Mouse (Mus musculus): Measurements from ENCODE around the gene Txnrd1. TPM values are rescaled to one million over a fixed set of nuclear protein-coding genes. Genes with fewer than 3 reads are reported as not detected.

Txnrd1 gene
- polyA plus RNA-seq, 1 experiment, result 151 TPM

- Histone ChIP-seq H3K4me3 (ENCODE audit: insufficient read depth, low read length) (no peak overlapping the region), H3K27ac (ENCODE audit: insufficient read depth, low read length) (no peak overlapping the region), H3K4me1 (ENCODE audit: control insufficient read depth, insufficient read depth, low read length) (no peaks in the 10 kb centered on the region)
- TF ChIP-seq POLR2A (IDR thresholded peaks at IDR 0.05; ENCODE audit: low read depth, low read length), result no peak
Observed at GRCm38 (mm10) chr10:82844090-82844489, 10.3 kb downstream of the Txnrd1 start.

- H3K4me3 ChIP-seq (ENCODE audit: insufficient read depth, low read length), result no peak overlapping the region
- no peak overlapping the region for H3K27ac ChIP-seq (ENCODE audit: insufficient read depth, low read length)
Observed at GRCm38 (mm10) chr10:82844731-82845130, 11.0 kb downstream of the Txnrd1 start.

DNA sequence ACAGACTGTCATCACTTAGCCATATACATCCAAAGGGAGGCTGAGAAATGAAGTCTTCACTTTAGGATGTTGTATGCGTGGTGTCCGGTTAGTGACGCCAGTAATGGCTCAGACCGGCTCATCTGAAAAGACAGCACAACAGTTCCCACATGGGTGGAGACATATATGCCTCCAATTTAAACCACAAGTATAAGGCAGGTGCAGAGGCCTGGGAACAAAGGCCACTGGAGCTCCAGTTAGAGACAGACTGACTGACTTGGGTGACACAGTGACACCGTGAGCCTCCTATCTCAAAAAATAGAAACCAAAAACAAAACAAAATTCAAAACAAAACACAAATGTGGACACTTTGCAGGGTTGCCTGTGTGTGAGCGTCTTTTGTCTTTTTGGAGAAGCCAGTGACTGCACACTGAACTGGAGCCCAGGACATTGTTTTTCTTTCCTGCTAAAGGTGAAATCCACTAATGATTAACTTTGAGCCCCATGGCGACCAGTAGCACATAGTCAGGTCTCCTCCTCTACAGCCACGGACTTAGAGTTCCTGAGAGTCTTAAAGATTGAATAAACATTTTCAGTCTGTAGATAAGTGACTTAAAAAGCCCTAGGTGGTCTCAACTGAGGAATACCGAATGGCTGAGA is 14.2 kb downstream of the Txnrd1 start:
- H3K4me1 ChIP-seq (ENCODE audit: control insufficient read depth, insufficient read depth, low read length), result no peaks in the 10 kb centered on the region; the same call in 1 of the 2 replicates
- H3K4me3 ChIP-seq (ENCODE audit: insufficient read depth, low read length), result no peak overlapping the region
- H3K27ac ChIP-seq (ENCODE audit: insufficient read depth, low read length), result no peak overlapping the region
- no peak for TF ChIP-seq POLR2A (IDR thresholded peaks at IDR 0.05; ENCODE audit: low read depth, low read length)
- no peak for TF ChIP-seq CTCF (IDR thresholded peaks at IDR 0.05; ENCODE audit: borderline replicate concordance, insufficient read depth, low read length)

More at GRCm38 (mm10) chr10:82844731-82845130, 11.0 kb downstream of the Txnrd1 start:
- TF ChIP-seq CTCF (IDR thresholded peaks at IDR 0.05; ENCODE audit: borderline replicate concordance, insufficient read depth, low read length), result no peak
- no peak for TF ChIP-seq POLR2A (IDR thresholded peaks at IDR 0.05; ENCODE audit: low read depth, low read length)
- H3K4me1 ChIP-seq (ENCODE audit: control insufficient read depth, insufficient read depth, low read length), result no peaks in the 10 kb centered on the region

- TF ChIP-seq CTCF (IDR thresholded peaks at IDR 0.05; ENCODE audit: borderline replicate concordance, insufficient read depth, low read length) (no peak), POLR2A (IDR thresholded peaks at IDR 0.05; ENCODE audit: low read depth, low read length) (no peak)
- no peaks in the 10 kb centered on the region; the same call in 1 of the 2 replicates for H3K4me1 ChIP-seq (ENCODE audit: control insufficient read depth, insufficient read depth, low read length)
- no peak overlapping the region for H3K4me3 ChIP-seq (ENCODE audit: insufficient read depth, low read length)
- H3K27ac ChIP-seq (ENCODE audit: insufficient read depth, low read length), result no peak overlapping the region
Observed at GRCm38 (mm10) chr10:82849686-82850353, 16.1 kb downstream of the Txnrd1 start.

DNA sequence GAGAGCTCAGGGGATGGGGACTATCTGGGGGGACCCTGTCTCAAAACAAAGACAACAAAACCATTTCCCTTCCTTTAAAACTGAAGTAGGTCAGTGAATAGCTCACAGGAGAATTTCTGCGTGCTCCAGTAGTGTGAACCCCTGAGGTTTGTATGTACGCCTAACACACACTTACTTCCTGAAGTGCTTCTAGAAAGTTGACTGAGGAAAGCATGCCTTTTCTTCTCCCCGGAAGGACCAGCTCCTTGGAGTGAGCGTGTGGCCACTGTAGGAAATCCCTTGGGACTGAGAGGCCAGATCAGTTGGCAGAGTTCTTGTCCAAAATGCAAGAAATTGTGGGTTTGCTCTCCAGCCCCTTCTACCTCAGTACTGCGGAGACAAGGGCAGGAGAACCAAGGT is 16.6 kb downstream of the Txnrd1 start:
- no peak overlapping the region for H3K4me3 ChIP-seq (ENCODE audit: insufficient read depth, low read length)
- H3K4me1 ChIP-seq (ENCODE audit: control insufficient read depth, insufficient read depth, low read length), result no peaks in the 10 kb centered on the region; the same call in 1 of the 2 replicates
- no peak overlapping the region for H3K27ac ChIP-seq (ENCODE audit: insufficient read depth, low read length)
- TF ChIP-seq CTCF (IDR thresholded peaks at IDR 0.05; ENCODE audit: borderline replicate concordance, insufficient read depth, low read length), result no peak
- no peak for TF ChIP-seq POLR2A (IDR thresholded peaks at IDR 0.05; ENCODE audit: low read depth, low read length)

DNA sequence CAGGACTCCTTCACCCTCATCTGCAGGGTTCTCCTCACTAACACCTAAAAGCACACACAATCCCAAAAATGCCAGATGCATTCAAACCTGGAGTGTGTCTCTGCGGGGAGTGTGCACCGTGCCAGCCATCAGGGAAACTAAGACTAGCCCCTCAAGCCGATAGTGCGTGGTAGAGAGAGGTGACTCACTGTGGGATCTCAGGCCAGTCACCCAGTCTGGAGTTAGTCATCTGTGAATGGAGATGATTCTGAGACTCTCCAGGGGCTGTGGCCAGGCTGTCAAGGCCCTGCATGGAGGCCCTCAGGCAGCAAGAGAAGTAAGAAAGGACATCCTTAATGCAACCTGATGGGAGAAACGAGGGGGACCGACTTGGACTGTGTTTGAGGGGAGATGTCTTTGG is 18.0 kb downstream of the Txnrd1 start:
- Histone ChIP-seq H3K4me3 (ENCODE audit: insufficient read depth, low read length) (no peak overlapping the region), H3K27ac (ENCODE audit: insufficient read depth, low read length) (no peak overlapping the region), H3K4me1 (ENCODE audit: control insufficient read depth, insufficient read depth, low read length) (no peaks in the 10 kb centered on the region; the same call in 1 of the 2 replicates)
- no peak for TF ChIP-seq CTCF (IDR thresholded peaks at IDR 0.05; ENCODE audit: borderline replicate concordance, insufficient read depth, low read length)
- TF ChIP-seq POLR2A (IDR thresholded peaks at IDR 0.05; ENCODE audit: low read depth, low read length), result no peak

GRCm38 (mm10) chr10:82858032-82858680 is 24.4 kb downstream of the Txnrd1 start:
- TF ChIP-seq CTCF (IDR thresholded peaks at IDR 0.05; ENCODE audit: borderline replicate concordance, insufficient read depth, low read length) (no peak), POLR2A (IDR thresholded peaks at IDR 0.05; ENCODE audit: low read depth, low read length) (no peak)
- peak overlapping the region; percentile 82 for H3K27ac ChIP-seq (ENCODE audit: insufficient read depth, low read length)
- H3K4me1 ChIP-seq (ENCODE audit: control insufficient read depth, insufficient read depth, low read length), result peaks cover 6% of the 10 kb centered on the region
- H3K4me3 ChIP-seq (ENCODE audit: insufficient read depth, low read length), result no peak overlapping the region

DNA sequence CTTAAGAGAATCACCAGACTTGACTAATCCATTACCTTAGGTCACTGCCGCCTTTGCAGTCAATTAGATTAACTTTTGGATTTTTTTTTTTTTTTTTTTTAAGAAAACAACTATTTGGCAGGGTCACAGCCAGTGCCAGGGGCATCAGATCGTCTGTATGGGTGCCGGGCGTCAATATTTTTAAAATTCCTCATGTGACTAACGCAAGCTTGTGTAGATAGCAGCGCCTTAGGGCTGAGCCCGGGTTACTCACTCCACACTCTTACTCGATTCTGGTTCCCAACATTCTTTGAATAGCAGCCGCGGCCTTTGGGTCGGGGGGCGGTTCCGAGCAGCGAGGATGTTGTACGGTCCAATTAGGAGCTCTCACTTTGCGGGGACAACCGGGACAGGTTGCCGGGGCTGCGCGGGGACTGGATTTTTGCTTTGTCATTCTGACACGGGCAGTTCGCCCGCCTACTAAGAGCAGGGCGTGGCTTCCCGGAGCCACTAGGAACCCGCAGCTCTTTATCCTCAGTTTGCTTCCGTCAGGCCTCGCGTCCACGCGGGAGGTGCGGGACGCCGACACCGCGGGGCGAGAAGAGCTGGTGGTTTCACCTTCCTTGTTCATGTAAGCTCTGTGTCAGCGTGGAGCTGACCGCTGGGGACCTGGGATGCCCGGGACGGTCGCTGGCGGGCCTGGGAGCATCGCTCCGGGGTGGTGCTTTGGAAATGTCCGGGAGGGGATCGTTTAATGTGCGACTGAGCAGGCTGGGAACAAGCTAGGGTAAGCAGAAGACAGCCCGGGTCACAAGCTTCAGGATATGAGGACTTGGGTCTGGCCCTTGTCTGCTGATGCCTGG is 25.2 kb downstream of the Txnrd1 start:
- peak overlapping the region; percentile 77 for H3K4me3 ChIP-seq (ENCODE audit: insufficient read depth, low read length)
- TF ChIP-seq POLR2A (IDR thresholded peaks at IDR 0.05; ENCODE audit: low read depth, low read length), result peak; percentile 98
- TF ChIP-seq CTCF (IDR thresholded peaks at IDR 0.05; ENCODE audit: borderline replicate concordance, insufficient read depth, low read length), result no peak
- H3K27ac ChIP-seq (ENCODE audit: insufficient read depth, low read length), result peak overlapping the region; percentile 82
- H3K4me1 ChIP-seq (ENCODE audit: control insufficient read depth, insufficient read depth, low read length), result peaks cover 10% of the 10 kb centered on the region

DNA sequence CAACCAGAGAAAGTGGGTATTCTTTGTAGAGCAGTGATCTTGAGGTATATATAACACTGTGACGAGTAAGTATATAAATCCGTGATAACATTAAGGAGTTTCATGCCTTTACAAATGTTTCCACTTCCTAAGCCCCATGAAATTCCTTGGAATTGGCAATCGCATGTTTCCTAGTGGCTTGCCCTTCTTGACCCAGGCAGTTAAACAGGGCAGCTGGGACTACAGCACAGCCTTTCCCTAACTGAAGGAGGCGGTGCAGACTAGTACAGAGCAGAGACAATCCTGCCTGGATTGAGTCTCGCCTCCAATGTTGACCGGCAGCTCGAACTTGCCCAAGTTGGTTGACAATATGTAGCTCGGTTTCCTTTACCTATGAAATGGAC is 25.8 kb downstream of the Txnrd1 start:
- TF ChIP-seq POLR2A (IDR thresholded peaks at IDR 0.05; ENCODE audit: low read depth, low read length) (no peak), CTCF (IDR thresholded peaks at IDR 0.05; ENCODE audit: borderline replicate concordance, insufficient read depth, low read length) (peak; percentile 16; the same call in 1 of the 2 replicates)
- Histone ChIP-seq H3K4me1 (ENCODE audit: control insufficient read depth, insufficient read depth, low read length) (peaks cover 10% of the 10 kb centered on the region), H3K4me3 (ENCODE audit: insufficient read depth, low read length) (peak overlapping the region; percentile 77)

More for the DNA sequence above, 25.8 kb downstream of the Txnrd1 start:
- H3K27ac ChIP-seq (ENCODE audit: insufficient read depth, low read length), result peak overlapping the region; percentile 80

Data from embryonic fibroblast, embryonic 13.5 days (primary cell).